Mouse (Mus musculus) monocyte, adult 2 months (primary cell): ENCODE results near the gene Ak7.
A peak's percentile ranks its signal among the peaks of the same experiment; 100 is the strongest.

Experiments
- DNase-seq, 2 experiments: peaks; one replicate each; pipeline ENCODE4 v3.0.0; 2022; ENCODE audit warnings: low spot score in 2 of 2, low read depth in 1 of 2

The Ak7 gene

DNA sequence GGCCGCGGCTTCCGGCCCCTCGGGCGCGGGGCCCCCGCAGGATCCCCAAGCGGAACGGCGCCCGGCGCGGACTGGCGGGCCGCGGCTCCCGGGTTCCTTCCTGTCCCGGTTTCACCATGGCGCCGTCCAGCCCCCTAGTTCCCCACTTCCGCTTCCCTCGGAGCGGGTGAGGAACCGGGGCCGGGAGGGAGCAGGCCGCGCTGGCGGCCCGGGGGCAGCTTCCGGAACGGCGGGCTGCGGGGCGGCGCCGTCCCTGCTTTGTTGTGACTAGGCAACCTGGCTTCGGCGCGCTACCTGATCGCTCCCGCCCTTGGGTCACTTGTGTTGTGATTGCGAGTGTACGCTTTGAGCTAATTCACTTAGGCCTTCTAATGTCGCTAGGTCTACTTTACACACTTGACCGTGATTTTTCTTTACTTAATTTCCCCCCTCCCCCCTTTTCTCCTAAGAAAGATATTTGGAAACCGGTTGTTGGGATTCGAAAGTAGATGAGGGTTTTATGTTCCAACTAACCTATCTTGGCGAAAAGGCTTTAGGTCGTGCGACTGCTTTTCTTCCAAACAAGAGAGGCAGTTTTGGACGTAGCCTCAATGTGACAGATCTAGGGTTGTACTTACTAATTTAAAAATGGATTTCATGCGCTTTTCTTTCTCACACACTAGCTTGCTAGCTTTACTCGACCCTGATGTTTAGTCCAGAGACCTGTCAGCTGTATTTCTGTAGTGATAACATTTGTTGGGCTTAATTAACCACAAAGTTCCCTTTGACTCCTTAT, 79.4 kb downstream of the Ak7 start:
- peak; percentile 45 to 75 for DNase-seq

DNA sequence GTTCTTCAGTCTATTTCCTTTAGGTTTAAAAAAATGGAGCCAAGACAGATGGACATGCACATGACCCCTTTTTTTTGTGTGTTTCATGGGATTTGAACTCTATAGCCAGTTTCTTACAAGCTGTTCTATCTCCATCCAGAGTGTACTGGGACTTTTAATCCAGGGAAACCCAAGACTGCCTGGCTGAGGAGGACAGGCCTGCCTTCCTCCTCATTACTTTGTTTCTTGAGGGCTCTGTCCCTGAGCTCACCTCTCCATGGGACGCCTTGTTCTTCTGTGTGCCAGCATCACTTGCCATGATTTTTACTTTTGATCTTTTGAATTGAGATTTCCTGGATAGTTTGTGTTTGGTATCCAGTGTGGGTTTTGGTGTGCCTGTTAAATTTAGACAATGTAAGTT, 80.3 kb downstream of the Ak7 start:
- DNase-seq, result no peak

DNA sequence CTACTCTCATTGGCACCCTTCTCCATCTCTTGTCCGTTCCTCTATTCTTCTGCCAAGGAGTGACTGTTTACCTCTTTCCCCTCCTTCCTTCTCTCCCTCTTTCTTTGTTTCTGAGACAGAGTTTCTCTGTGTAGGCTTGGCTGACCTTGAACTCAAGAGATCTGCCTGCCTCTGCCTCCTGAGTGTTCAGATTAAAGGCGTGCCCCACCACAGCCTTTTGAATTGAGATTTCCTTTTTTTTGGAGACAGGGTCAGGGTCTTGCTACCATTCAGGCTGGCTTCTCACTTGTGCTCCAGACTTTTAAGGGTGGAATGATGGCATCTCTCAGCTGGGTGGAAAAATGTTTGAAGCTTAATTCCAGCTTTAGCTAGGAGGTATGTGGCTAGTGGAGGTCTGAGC, 81.8 kb downstream of the Ak7 start:
- no peak for DNase-seq

DNA sequence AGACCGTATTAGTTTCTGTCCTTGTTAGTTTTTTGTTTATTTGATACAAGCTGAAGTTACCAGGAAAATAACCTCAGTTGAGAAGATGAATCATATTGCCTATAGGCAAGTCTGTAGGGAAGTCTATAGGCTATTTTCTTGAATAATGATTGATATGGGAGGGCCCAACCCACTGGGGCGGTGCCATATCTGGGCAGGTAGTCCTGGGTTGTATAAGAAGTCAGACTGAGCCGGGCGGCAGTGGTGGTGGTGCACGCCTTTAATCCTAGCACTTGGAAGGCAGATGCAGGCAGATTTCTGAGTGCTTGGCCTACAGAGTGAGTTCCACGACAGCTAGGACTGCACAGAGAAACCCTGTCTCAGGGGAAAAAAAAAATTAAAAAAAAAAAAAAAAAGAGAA, 84.1 kb downstream of the Ak7 start:
- no peak for DNase-seq

DNA sequence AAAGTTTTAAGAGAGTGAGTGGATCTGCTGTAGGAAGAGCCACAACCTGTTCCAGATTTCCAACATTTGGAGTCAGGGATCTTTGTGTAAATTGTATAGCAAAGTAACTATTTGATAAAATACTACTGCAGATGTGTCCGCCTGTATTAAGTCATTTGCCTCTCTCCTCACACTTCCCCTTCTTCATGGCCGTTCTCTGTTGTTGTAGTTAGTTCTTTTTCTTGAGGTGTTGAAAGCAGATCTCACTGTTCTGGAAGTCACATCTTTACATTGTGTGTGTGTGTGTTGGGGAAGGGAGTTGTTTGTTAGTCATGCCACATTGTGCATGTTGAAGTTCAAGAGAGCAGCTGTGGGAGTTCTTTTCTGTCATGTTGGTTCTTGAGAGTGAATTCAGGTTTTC, 89.1 kb downstream of the Ak7 start:
- no peak for DNase-seq

DNA sequence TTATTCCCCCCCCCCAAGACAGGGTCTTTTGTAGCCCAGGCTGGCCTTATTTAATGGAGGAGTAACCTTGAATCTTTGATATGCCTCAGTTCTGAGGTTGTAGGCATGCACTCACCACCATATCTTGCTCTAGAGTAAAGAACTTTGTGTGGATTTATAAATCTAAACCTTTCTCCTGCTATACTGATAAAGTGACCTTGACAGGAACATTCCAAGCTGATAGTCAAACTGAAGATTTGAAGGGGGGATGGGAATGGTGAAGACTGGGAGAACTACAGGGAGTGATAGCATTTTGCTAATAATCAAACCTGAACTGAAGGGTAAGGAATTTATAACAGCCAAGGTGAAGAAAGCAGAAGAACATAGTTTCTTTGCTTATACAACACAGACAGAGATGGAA, 92.2 kb downstream of the Ak7 start:
- no peak for DNase-seq

DNA sequence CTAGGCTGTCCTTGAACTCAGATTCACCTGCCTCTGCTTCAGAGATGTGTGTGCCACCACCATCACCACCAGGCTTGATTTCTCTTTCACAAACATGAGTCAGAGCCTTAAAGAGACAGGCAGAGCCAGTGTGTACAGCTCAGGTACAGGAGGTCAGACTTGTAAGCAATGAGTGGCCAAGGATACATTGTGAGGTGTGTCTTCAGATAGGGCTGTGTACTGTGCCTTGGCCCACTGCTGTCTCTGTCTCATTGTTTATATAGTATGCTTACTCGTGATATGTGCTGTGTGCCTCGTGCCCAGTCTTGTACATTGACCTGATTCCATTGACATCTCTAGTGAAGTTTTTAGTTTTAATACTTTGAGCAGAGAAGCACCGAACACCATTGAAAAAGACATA, 100.0 kb downstream of the Ak7 start:
- no peak for DNase-seq

DNA sequence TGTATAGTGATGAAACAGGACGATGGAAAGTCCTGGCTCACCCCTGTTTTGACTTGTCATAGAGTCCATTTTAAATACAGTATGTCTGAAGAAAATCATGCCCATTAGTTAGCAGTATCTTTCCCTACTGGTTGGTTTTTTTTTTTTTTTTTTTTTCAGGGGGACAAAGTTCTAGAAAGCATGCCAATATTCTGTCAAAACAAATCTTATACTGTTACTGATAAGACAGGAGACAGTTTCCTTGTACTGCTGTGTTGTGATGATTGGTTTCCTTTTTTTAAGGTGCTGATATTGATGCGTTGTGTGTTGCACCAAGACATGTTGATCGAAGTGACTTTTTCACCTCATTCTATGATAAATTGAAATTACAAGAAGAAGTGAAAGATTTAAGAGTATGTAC, 100.4 kb downstream of the Ak7 start:
- no peak for DNase-seq

DNA sequence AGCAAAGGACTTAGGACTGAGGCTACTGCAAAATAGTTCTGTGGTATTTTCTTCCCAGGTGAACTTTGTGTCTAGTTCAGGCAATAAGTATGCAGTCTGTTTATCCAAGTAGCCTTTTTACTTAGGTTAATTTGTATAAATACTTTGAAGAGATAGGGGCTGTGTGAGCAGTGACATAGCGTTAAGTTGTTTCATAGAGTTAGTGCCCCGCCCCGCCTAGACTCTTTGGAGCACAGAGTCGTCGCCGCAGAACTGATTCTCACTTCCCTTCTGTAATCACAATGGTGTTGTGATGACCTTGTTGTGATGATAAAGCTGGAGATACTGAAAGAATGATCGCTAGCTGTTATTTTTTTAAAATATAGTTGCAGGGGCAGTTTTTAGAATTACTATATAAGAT, 101.6 kb downstream of the Ak7 start:
- no peak for DNase-seq

GRCm38 (mm10) chr12:105808945-105809344, 103.2 kb downstream of the Ak7 start:
- DNase-seq, result no peak

- DNase-seq, result no peak
Measured at GRCm38 (mm10) chr12:105810608-105811007, 104.8 kb downstream of the Ak7 start.

GRCm38 (mm10) chr12:105813957-105814356, 108.2 kb downstream of the Ak7 start:
- DNase-seq, result no peak

DNA sequence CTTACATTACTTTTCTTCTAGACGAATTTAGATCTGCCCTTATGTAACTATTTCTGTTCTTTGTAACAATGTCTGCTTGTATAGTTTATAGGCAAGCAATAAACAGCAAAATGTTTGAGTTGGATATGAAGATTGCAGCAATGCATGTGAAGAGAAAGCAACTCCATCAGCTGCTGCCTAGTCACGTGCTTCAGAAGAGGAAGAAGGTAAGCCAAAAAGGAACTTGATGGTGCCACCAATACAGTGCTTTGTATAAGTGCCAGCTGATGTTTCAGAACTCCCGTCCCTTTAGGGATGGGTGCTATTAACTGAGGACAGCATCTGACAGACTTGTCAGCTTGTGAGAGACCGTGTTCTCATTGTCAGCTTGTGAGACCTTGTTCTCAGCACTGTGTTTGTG, 117.7 kb downstream of the Ak7 start:
- no peak for DNase-seq

DNA sequence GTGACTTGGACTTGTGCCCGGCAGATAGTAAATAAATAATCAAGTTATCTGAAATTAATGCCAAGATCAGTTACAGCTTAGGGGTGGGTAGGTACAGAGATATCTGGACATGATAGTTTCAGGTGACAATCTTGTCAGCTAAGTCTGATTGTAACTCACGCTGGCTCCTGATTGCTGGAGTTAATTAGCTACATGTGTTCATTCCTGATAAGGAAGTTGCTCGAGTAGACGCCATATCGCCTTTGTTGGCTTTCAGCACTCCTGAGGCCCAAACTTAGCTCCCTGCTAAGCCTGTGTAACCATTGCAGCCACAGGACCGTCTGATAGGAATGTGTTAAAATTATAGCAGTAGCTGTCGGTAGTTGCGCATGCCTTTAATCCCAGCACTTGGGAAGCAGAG, 119.0 kb downstream of the Ak7 start:
- DNase-seq, result no peak

- DNase-seq, result no peak
Measured at GRCm38 (mm10) chr12:105825266-105825665, 119.5 kb downstream of the Ak7 start.
